In the genomic region with DNA sequence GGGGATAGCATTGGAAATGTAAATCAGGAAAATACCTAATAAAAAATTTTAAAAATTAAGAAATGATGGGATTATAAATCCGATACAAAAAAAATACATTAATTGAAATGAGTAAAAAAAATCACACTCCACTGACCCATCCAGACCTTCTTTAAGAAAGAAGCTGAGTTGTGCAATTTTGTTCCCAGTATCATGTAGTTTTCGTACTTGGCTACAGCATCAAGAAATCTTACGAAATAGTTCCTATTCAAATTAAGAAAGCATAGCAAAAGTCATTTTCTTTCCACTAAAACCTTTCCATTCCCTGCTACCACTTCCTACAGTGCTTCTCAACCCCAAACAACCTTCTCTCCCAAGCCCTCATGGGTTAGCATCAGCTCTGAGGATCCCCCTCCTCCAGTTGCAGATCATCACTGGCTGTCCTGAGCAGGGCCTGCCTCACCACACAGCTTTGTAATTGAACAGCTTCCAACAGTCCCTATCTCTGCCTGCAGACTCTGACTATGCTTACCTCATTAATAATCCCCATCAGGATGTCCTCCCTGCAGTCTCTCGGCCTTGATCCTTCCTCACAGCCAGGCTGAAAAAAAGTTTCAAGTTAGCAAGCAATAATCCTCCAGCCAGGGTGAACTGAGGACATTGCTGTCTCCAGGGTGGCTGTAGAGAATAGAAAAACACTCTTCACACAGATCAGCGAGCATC, we compare ENCODE assay signal across 12 mouse cellular contexts.
DNase-seq lines count a peak whose midpoint lies in the region; ATAC-seq lines count a peak whose summit lies in the region.
"Had no signal": no experiment of that assay in that cellular context is flagged by ENCODE, and none has a peak within 500 bp of the region (broad histone marks: within the 10 kb centered on the region; RNA-seq: fewer than 3 reads in every experiment).

No protein-coding gene starts in this region.

- no peak overlapping the region for H3K4me3 ChIP-seq in heart, embryonic 10.5 days
- no peak overlapping the region for H3K4me3 ChIP-seq in intestine, embryonic 15.5 days (replicated peaks)
- H3K4me3 ChIP-seq: liver, embryonic 13.5 days; neural tube, embryonic 12.5 days had no signal

- H3K27me3 ChIP-seq in heart, embryonic 10.5 days (ENCODE audit: insufficient read depth, poor library complexity, severe bottlenecking) = no peaks in the 10 kb centered on the region
- no peaks in the 10 kb centered on the region for H3K27me3 ChIP-seq in intestine, embryonic 15.5 days (replicated peaks)
- H3K27me3 ChIP-seq: liver, embryonic 13.5 days; neural tube, embryonic 12.5 days had no signal

- DNase-seq in heart, adult 18-20 months = peak; percentile 27
- DNase-seq in heart, embryonic 10.5 days (ENCODE audit: low spot score) = no peak
- peak; percentile 1 to 16 for DNase-seq in urinary bladder, postnatal 36 days (ENCODE audit: low spot score in 2 of 2)
- no peak for DNase-seq in urinary bladder, postnatal 10 days (ENCODE audit: low spot score)
- peak; percentile 4 for DNase-seq in lung, postnatal 36 days
- no peak for DNase-seq in thymus, postnatal 36 days
- no peak for DNase-seq in right cerebral cortex, adult 18-20 months
- DNase-seq: liver, embryonic 13.5 days had no signal

- no peak overlapping the region for H3K27ac ChIP-seq in heart, embryonic 10.5 days
- H3K27ac ChIP-seq in intestine, embryonic 15.5 days = no peak overlapping the region
- H3K27ac ChIP-seq: liver, embryonic 13.5 days; neural tube, embryonic 12.5 days had no signal

- no peak for ATAC-seq in intestine, embryonic 15.5 days
- ATAC-seq: CD4-positive, CD25-positive, alpha-beta regulatory T cell, adult 4 months; forebrain, embryonic 16.5 days had no signal

- H3K4me1 ChIP-seq in heart, embryonic 10.5 days = no peaks in the 10 kb centered on the region
- H3K4me1 ChIP-seq in intestine, embryonic 15.5 days (replicated peaks) = no peaks in the 10 kb centered on the region
- H3K4me1 ChIP-seq: liver, embryonic 13.5 days; neural tube, embryonic 12.5 days had no signal

- no peaks in the 10 kb centered on the region for H3K9me3 ChIP-seq in heart, embryonic 10.5 days
- H3K9me3 ChIP-seq in intestine, embryonic 15.5 days = no peaks in the 10 kb centered on the region
- H3K9me3 ChIP-seq: liver, embryonic 13.5 days; neural tube, embryonic 12.5 days had no signal

- H3K36me3 ChIP-seq in heart, embryonic 10.5 days = no peaks in the 10 kb centered on the region
- H3K36me3 ChIP-seq in intestine, embryonic 15.5 days = no peaks in the 10 kb centered on the region
- H3K36me3 ChIP-seq: liver, embryonic 13.5 days; neural tube, embryonic 12.5 days had no signal

- 71% methylated on average over 5 of the region's 5 CpGs for WGBS in heart, embryonic 10.5 days
- 70% methylated on average over 5 of the region's 5 CpGs for WGBS in intestine, embryonic 15.5 days

- no peak overlapping the region for H3K9ac ChIP-seq in intestine, embryonic 15.5 days
- H3K9ac ChIP-seq: liver, embryonic 13.5 days; neural tube, embryonic 12.5 days had no signal

- H3K4me2 ChIP-seq in intestine, embryonic 15.5 days (replicated peaks) = no peak overlapping the region
- H3K4me2 ChIP-seq: liver, embryonic 13.5 days; neural tube, embryonic 12.5 days had no signal

Comparison
In these comparisons a context has a peak if more than half of its experiments do, and no peak if none do; other contexts are left out.
1. DNase-seq: peak in heart, adult 18-20 months (2 of 2), urinary bladder, postnatal 36 days (2 of 2) and lung, postnatal 36 days (single experiment); none in heart, embryonic 10.5 days (single experiment), urinary bladder, postnatal 10 days (single experiment), thymus, postnatal 36 days (0 of 2) and right cerebral cortex, adult 18-20 months (single experiment).